Comparison of ENCODE assay signal across 15 mouse cellular contexts in genomic region chr1:44679415-44679814, GRCm38 (mm10).
DNase-seq lines count a peak whose midpoint lies in the region; ATAC-seq and TF ChIP-seq lines count a peak whose summit lies in the region.
"Had no signal": no experiment of that assay in that cellular context is flagged by ENCODE, and none has a peak within 500 bp of the region (broad histone marks: within the 10 kb centered on the region; RNA-seq: fewer than 3 reads in every experiment).

No protein-coding gene starts in this region.

- no peaks in the 10 kb centered on the region for H3K27me3 ChIP-seq in kidney, postnatal 0 days (ENCODE audit: insufficient read depth, low read length)
- no peaks in the 10 kb centered on the region for H3K27me3 ChIP-seq in embryonic facial prominence, embryonic 13.5 days
- H3K27me3 ChIP-seq in limb, embryonic 13.5 days: no peaks in the 10 kb centered on the region
- H3K27me3 ChIP-seq: midbrain, embryonic 13.5 days had no signal

- no peak for TF ChIP-seq POLR2A in brain, embryonic 14.5 days (IDR thresholded peaks at IDR 0.05; ENCODE audit: borderline replicate concordance, extremely low read depth, insufficient read depth, insufficient read length, poor library complexity, severe bottlenecking)

- no peak overlapping the region for H3K4me2 ChIP-seq in kidney, postnatal 0 days (ENCODE audit: low read length)
- H3K4me2 ChIP-seq in embryonic facial prominence, embryonic 13.5 days: 0 out of 2 replicates have a peak overlapping the region, but pooled peaks have one; percentile 2
- no peak overlapping the region for H3K4me2 ChIP-seq in limb, embryonic 13.5 days (replicated peaks)
- H3K4me2 ChIP-seq: hindbrain, embryonic 14.5 days; midbrain, embryonic 13.5 days had no signal

- no peak overlapping the region for H3K27ac ChIP-seq in kidney, postnatal 0 days
- peak overlapping the region; percentile 72 for H3K27ac ChIP-seq in embryonic facial prominence, embryonic 13.5 days
- H3K27ac ChIP-seq in limb, embryonic 13.5 days: peak overlapping the region; percentile 79; the same call in 1 of the 2 replicates
- H3K27ac ChIP-seq: hindbrain, embryonic 14.5 days; midbrain, embryonic 13.5 days had no signal

- no peak overlapping the region for H3K4me3 ChIP-seq in kidney, postnatal 0 days (replicated peaks; ENCODE audit: low read depth, low read length)
- no peak overlapping the region for H3K4me3 ChIP-seq in embryonic facial prominence, embryonic 13.5 days
- no peak overlapping the region for H3K4me3 ChIP-seq in limb, embryonic 13.5 days
- H3K4me3 ChIP-seq: midbrain, embryonic 13.5 days had no signal

- H3K4me1 ChIP-seq in kidney, postnatal 0 days (replicated peaks; ENCODE audit: insufficient read depth, low read length): no peaks in the 10 kb centered on the region
- H3K4me1 ChIP-seq in embryonic facial prominence, embryonic 13.5 days: peaks cover 14% of the 10 kb centered on the region
- peaks cover 33% of the 10 kb centered on the region for H3K4me1 ChIP-seq in limb, embryonic 13.5 days

- intact Hi-C loops in gastrocnemius, postnatal 36 days (cut with DNase I): no loop called here

- no peak for TF ChIP-seq CTCF in kidney, postnatal 0 days (IDR thresholded peaks at IDR 0.05; ENCODE audit: low read depth)
- no peak for TF ChIP-seq CTCF in brain, embryonic 14.5 days (IDR thresholded peaks at IDR 0.05; ENCODE audit: borderline replicate concordance, extremely low read depth, insufficient read depth, insufficient read length)

- no peaks in the 10 kb centered on the region for H3K9me3 ChIP-seq in kidney, postnatal 0 days (replicated peaks; ENCODE audit: low read length)
- H3K9me3 ChIP-seq in embryonic facial prominence, embryonic 13.5 days: no peaks in the 10 kb centered on the region
- H3K9me3 ChIP-seq in limb, embryonic 13.5 days: no peaks in the 10 kb centered on the region
- H3K9me3 ChIP-seq: midbrain, embryonic 13.5 days had no signal

- no peaks in the 10 kb centered on the region for H3K36me3 ChIP-seq in kidney, postnatal 0 days (ENCODE audit: insufficient read depth, low read length)
- H3K36me3 ChIP-seq in embryonic facial prominence, embryonic 13.5 days: no peaks in the 10 kb centered on the region
- H3K36me3 ChIP-seq in limb, embryonic 13.5 days: no peaks in the 10 kb centered on the region
- H3K36me3 ChIP-seq: midbrain, embryonic 13.5 days had no signal

- DNase-seq in kidney, postnatal 0 days (ENCODE audit: low spot score): peak; percentile 80
- DNase-seq in kidney, adult 9 months: no peak
- DNase-seq in brain, embryonic 14.5 days (ENCODE audit: low read depth): peak; percentile 29
- DNase-seq in gastrocnemius, postnatal 36 days: no peak
- no peak for DNase-seq in cerebellum, postnatal 25 days
- no peak for DNase-seq in thymus, postnatal 0 days (ENCODE audit: low spot score)
- DNase-seq: cerebellum, adult 11 months; kidney, postnatal 36 days; liver; right cerebral cortex, postnatal 14 days had no signal

- WGBS in kidney, postnatal 0 days: 33% methylated on average over 3 of the region's 3 CpGs
- WGBS in embryonic facial prominence, embryonic 13.5 days: 18% methylated on average over 3 of the region's 3 CpGs
- WGBS in limb, embryonic 13.5 days: 8% methylated on average over 3 of the region's 3 CpGs

- ATAC-seq in kidney, postnatal 0 days (replicated peaks; ENCODE audit: low FRiP score, low read depth): no peak
- peak; percentile 85 for ATAC-seq in embryonic facial prominence, embryonic 13.5 days (ENCODE audit: insufficient number of reproducible peaks, insufficient read depth, low FRiP score, low TSS enrichment, low read depth)
- ATAC-seq in limb, embryonic 13.5 days (ENCODE audit: low FRiP score, low read depth): peak; percentile 93
- ATAC-seq: CD4-positive, CD25-positive, alpha-beta regulatory T cell, adult 4 months; midbrain, embryonic 13.5 days had no signal

- no peak overlapping the region for H3K9ac ChIP-seq in kidney, postnatal 0 days (ENCODE audit: low read depth, low read length)
- no peak overlapping the region for H3K9ac ChIP-seq in embryonic facial prominence, embryonic 13.5 days
- H3K9ac ChIP-seq in limb, embryonic 13.5 days: no peak overlapping the region
- H3K9ac ChIP-seq: hindbrain, embryonic 14.5 days; midbrain, embryonic 13.5 days had no signal

Comparison
In these comparisons a context has a peak if more than half of its experiments do, and no peak if none do; other contexts are left out.
1. DNase-seq: peak in kidney, postnatal 0 days (single experiment) and brain, embryonic 14.5 days (single experiment); none in kidney, adult 9 months (single experiment), gastrocnemius, postnatal 36 days (0 of 2), cerebellum, postnatal 25 days (0 of 2) and thymus, postnatal 0 days (single experiment).